Comparison of ENCODE assay signal across 8 mouse cellular contexts in the genomic region with DNA sequence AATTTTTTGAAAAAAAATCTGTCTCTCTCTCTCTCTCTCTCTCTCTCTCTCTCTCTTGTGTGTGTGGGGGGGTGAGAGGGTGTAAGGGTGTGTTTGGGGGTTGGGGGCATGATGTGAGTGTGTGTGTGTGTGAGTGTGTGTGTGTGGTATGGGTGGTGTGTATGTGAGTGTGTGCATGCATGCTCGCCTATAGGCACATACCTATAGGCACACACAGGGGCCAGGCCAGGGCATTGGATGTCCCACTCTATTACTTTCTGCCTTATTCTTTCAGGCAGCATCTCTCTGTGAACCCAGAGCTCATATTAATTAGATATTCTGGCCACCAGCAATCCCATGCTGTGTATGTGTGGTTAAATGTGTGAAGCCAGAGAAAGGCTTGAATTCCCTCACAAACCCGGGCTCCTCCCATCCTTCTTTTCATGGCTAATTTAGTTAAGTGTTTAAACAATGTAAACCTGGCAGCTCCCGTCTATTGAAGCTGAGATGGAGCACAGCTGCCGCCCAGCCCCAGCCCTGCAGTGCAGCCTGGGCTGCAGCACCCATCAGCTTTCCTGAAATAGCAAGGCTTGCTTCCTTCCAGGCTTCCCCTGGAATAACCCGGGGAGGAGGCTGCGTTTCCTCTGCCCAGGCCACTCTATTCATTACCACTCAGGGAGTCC.
DNase-seq lines count a peak whose midpoint lies in the region; ATAC-seq and TF ChIP-seq lines count a peak whose summit lies in the region.

No protein-coding gene starts in this region.

- H3K4me3 ChIP-seq in hindbrain, postnatal 0 days (ENCODE audit: low read length) = no peak overlapping the region
- H3K4me3 ChIP-seq in layer of hippocampus, adult 2 months = no peak overlapping the region

- no peak for TF ChIP-seq CTCF in hindbrain, postnatal 0 days (IDR thresholded peaks at IDR 0.05; ENCODE audit: low read depth)
- no peak for TF ChIP-seq CTCF in layer of hippocampus, adult 2 months (conservative IDR thresholded peaks at IDR 0.05)

- no peaks in the 10 kb centered on the region for H3K36me3 ChIP-seq in hindbrain, postnatal 0 days (ENCODE audit: insufficient read depth, low read length)

- H3K27me3 ChIP-seq in hindbrain, postnatal 0 days (ENCODE audit: insufficient read depth, low read length) = no peaks in the 10 kb centered on the region

- H3K4me2 ChIP-seq in hindbrain, postnatal 0 days (ENCODE audit: low read depth, low read length) = no peak overlapping the region

- intact Hi-C loops in gastrocnemius, postnatal 14 days (cut with DNase I; ENCODE audit: low total_unique reads) = no loop called here

- no peak overlapping the region for H3K27ac ChIP-seq in hindbrain, postnatal 0 days
- H3K27ac ChIP-seq in layer of hippocampus, adult 2 months = no peak overlapping the region

- 8% methylated on average over 6 of the region's 6 CpGs for WGBS in hindbrain, postnatal 0 days

- DNase-seq in ovary, postnatal 14 days (ENCODE audit: low spot score) = peak; percentile 10
- no peak for DNase-seq in ovary, postnatal 10 days (ENCODE audit: low spot score)
- DNase-seq in gastrocnemius, postnatal 14 days = peak; percentile 38
- DNase-seq in hindbrain, postnatal 0 days (ENCODE audit: low spot score) = peak; percentile 45
- peak; percentile 68 for DNase-seq in lung, postnatal 36 days
- DNase-seq in testis, postnatal 14 days (ENCODE audit: low spot score) = no peak
- DNase-seq in layer of hippocampus, adult 2 months (ENCODE audit: low spot score in 2 of 2) = no peak
- DNase-seq in left cerebral cortex, adult 11 months (ENCODE audit: low spot score) = no peak

- H3K4me1 ChIP-seq in hindbrain, postnatal 0 days (ENCODE audit: insufficient read depth, low read length) = no peaks in the 10 kb centered on the region

- H3K9me3 ChIP-seq in hindbrain, postnatal 0 days (ENCODE audit: low read length) = no peaks in the 10 kb centered on the region

- ATAC-seq in hindbrain, postnatal 0 days = 0 out of 2 replicates have a peak, but pooled peaks have one; percentile 51

- H3K9ac ChIP-seq in hindbrain, postnatal 0 days (replicated peaks; ENCODE audit: low read length) = no peak overlapping the region

Comparison
In these comparisons a context has a peak if more than half of its experiments do, and no peak if none do; other contexts are left out.
1. DNase-seq: peak in ovary, postnatal 14 days (single experiment), gastrocnemius, postnatal 14 days (single experiment), hindbrain, postnatal 0 days (single experiment) and lung, postnatal 36 days (single experiment); none in ovary, postnatal 10 days (single experiment), testis, postnatal 14 days (single experiment), layer of hippocampus, adult 2 months (0 of 2) and left cerebral cortex, adult 11 months (single experiment).